Mouse (Mus musculus) thymus, postnatal 25 days (tissue): ENCODE data around the gene Akt2.

Source experiments
- DNase-seq: peaks from one replicate; pipeline ENCODE4 v3.0.0; 2022

Gene Akt2

GRCm38 (mm10) chr7:27590088-27590487 lies 1.3 kb upstream of the Akt2 start:
- DNase-seq = no peak

GRCm38 (mm10) chr7:27590566-27591213 lies 662 bp upstream of the Akt2 start:
- no peak for DNase-seq

- no peak for DNase-seq
Measured at GRCm38 (mm10) chr7:27592217-27592929, 1.0 kb downstream of the Akt2 start.

GRCm38 (mm10) chr7:27592934-27593645 lies 1.7 kb downstream of the Akt2 start:
- no peak for DNase-seq

GRCm38 (mm10) chr7:27596586-27597503 lies 5.5 kb downstream of the Akt2 start:
- no peak for DNase-seq

- no peak for DNase-seq
Measured at GRCm38 (mm10) chr7:27598053-27598452, 6.7 kb downstream of the Akt2 start.

GRCm38 (mm10) chr7:27601628-27602027 lies 10.3 kb downstream of the Akt2 start:
- no peak for DNase-seq

- no peak for DNase-seq
Measured at GRCm38 (mm10) chr7:27602161-27602560, 10.8 kb downstream of the Akt2 start.

- no peak for DNase-seq
Measured at GRCm38 (mm10) chr7:27602835-27603234, 11.5 kb downstream of the Akt2 start.

- DNase-seq = no peak
Measured at GRCm38 (mm10) chr7:27604661-27605348, 13.5 kb downstream of the Akt2 start.

- no peak for DNase-seq
Measured at GRCm38 (mm10) chr7:27605499-27606285, 14.3 kb downstream of the Akt2 start.

GRCm38 (mm10) chr7:27606481-27607254 lies 15.3 kb downstream of the Akt2 start:
- no peak for DNase-seq

- DNase-seq = no peak
Measured at GRCm38 (mm10) chr7:27607580-27607979, 16.2 kb downstream of the Akt2 start.

GRCm38 (mm10) chr7:27608130-27608529 lies 16.8 kb downstream of the Akt2 start:
- DNase-seq = no peak

- no peak for DNase-seq
Measured at GRCm38 (mm10) chr7:27609285-27609684, 17.9 kb downstream of the Akt2 start.

GRCm38 (mm10) chr7:27609688-27610087 lies 18.3 kb downstream of the Akt2 start:
- peak; percentile 16 for DNase-seq

- DNase-seq = no peak
Measured at GRCm38 (mm10) chr7:27610370-27610769, 19.0 kb downstream of the Akt2 start.

- no peak for DNase-seq
Measured at GRCm38 (mm10) chr7:27610871-27611270, 19.5 kb downstream of the Akt2 start.

- no peak for DNase-seq
Measured at GRCm38 (mm10) chr7:27612940-27613339, 21.6 kb downstream of the Akt2 start.

GRCm38 (mm10) chr7:27613751-27614499 lies 22.6 kb downstream of the Akt2 start:
- no peak for DNase-seq
